In genomic region chr4:136021549-136022047, GRCm38 (mm10) we compare ENCODE assay signal across 8 mouse cellular contexts. TPM values are rescaled to one million over a fixed set of nuclear protein-coding genes. Genes with fewer than 3 reads are reported as not detected.
DNase-seq lines count a peak whose midpoint lies in the region; ATAC-seq lines count a peak whose summit lies in the region.

Gene Eloa (minus strand): TSS chr4:136021763.

- ATAC-seq in inflammation-experienced regulatory T-cells, adult 6 months: peak; percentile 99
- ATAC-seq in megakaryocyte-erythroid progenitor cell, adult 5-6 weeks (replicated peaks; ENCODE audit: low FRiP score, low TSS enrichment, poor library complexity, severe bottlenecking): peak; percentile 99

- intact Hi-C loops in gastrocnemius, postnatal 14 days (cut with DNase I; ENCODE audit: low total_unique reads): no loop called here
- intact Hi-C loops in left cerebral cortex, postnatal 10 days (cut with DNase I): no loop called here

- peak; percentile 100 for DNase-seq in adrenal gland, adult (ENCODE audit: inconsistent age in 2 of 2, low spot score in 1 of 2)
- peak; percentile 100 for DNase-seq in embryo, embryonic 10.5 days (ENCODE audit: low spot score)
- DNase-seq in gastrocnemius, postnatal 14 days: peak; percentile 100
- peak; percentile 99 to 100 for DNase-seq in left cerebral cortex, postnatal 10 days (ENCODE audit: extremely low spot score in 1 of 2, low spot score in 2 of 2)
- peak; percentile 97 for DNase-seq in right cerebral cortex, postnatal 25 days
- peak; percentile 99 to 100 for DNase-seq in urinary bladder, postnatal 4 days (ENCODE audit: low spot score in 2 of 2)

RNA-seq across cellular contexts. Expression of gene Eloa, which starts in this region (rescaled TPM):
- 10 to 100 TPM; 46.2 to 46.7 TPM for total RNA-seq in gastrocnemius, postnatal 14 days (2021)
- polyA plus RNA-seq in inflammation-experienced regulatory T-cells, adult 6 months (2017; shearing (Covaris generic)): 10 to 100 TPM; 47.2 to 77.0 (median 56.2) TPM
- total RNA-seq in left cerebral cortex, postnatal 10 days (2021): 10 to 100 TPM; 30.1 to 32.3 TPM
- 41.0 and 41.3 TPM in 2 replicates for total RNA-seq in megakaryocyte-erythroid progenitor cell, adult 5-6 weeks (2014; fragmentation: Nextera tagmentation)
- 48.9 and 51.8 TPM in 2 replicates for total RNA-seq in megakaryocyte-erythroid progenitor cell, adult 5-6 weeks (2017)

Comparison
In these comparisons a context has a peak if more than half of its experiments do, and no peak if none do; other contexts are left out.
1. Peak in every context shown above with its lines: DNase-seq and ATAC-seq.